Mouse (Mus musculus): ENCODE measurements around the gene Gm14226. TPM values are rescaled to one million over a fixed set of nuclear protein-coding genes. Genes with fewer than 3 reads are reported as not detected.

Gm14226 gene
- polyA plus RNA-seq, 1 experiment = 0.04 TPM

Other genes starting within 250 kb of the Gm14226 start
- gene Gm14214, start 248.2 kb upstream of the Gm14226 start, polyA plus RNA-seq (2012; rRNA removed) = not detected in 2 replicates
- gene Raly, start 227.2 kb upstream of the Gm14226 start, polyA plus RNA-seq (2012; rRNA removed) = 205 and 206 TPM in 2 replicates
- 0.36 and 2.5 TPM in 2 replicates for gene a, start 226.9 kb upstream of the Gm14226 start, polyA plus RNA-seq (2012; rRNA removed)
- gene Eif2s2, start 125.3 kb upstream of the Gm14226 start, polyA plus RNA-seq (2012; rRNA removed) = 14.7 and 21.1 TPM in 2 replicates
- 139 and 157 TPM in 2 replicates for gene Ahcy, start 56.2 kb downstream of the Gm14226 start, polyA plus RNA-seq (2012; rRNA removed)
- gene Itch, start 115.2 kb downstream of the Gm14226 start, polyA plus RNA-seq (2012; rRNA removed) = 13.9 and 19.6 TPM in 2 replicates
- gene Dynlrb1, start 218.3 kb downstream of the Gm14226 start, polyA plus RNA-seq (2012; rRNA removed) = 256 and 262 TPM in 2 replicates

Measured in large intestine, adult 2 months (tissue).